Mouse (Mus musculus) ovary, postnatal 14 days (tissue): ENCODE results near the gene Mogat1.
"Not testable (repeated sequence)": the region's sequence is repeated elsewhere in the genome, so short reads cannot be mapped to it uniquely, and the experiment has no call there.

Experiments
- DNase-seq: peaks from one replicate; pipeline ENCODE4 v3.0.0; 2022; ENCODE audit warnings: low spot score

Gene Mogat1

GRCm38 (mm10) chr1:78510862-78511261 is at the start of gene Mogat1:
TSS of gene Mogat1 (plus strand) at chr1:78510991.
- DNase-seq = no peak

- DNase-seq = no peak
Observed at GRCm38 (mm10) chr1:78472441-78472840, 38.4 kb upstream of the Mogat1 start.

DNA sequence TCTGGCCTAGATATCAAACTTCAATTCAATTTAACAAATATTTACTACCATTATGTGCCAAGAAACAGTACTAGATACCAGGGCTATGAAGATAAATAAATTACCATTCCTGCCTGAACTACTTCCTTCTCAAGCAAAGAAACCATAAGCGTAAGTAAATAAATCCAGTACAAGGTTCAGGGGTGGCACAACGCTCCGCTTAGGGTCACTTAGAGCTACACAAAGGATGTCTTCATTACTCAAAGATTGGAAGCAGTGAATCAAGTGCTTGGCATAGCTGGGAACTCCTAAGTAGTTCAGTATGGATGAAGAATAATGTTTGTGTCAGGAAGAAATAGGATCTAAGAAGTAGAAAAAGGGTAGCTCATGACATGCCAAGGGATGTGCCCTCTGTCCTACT is 27.4 kb upstream of the Mogat1 start:
- no peak for DNase-seq

DNA sequence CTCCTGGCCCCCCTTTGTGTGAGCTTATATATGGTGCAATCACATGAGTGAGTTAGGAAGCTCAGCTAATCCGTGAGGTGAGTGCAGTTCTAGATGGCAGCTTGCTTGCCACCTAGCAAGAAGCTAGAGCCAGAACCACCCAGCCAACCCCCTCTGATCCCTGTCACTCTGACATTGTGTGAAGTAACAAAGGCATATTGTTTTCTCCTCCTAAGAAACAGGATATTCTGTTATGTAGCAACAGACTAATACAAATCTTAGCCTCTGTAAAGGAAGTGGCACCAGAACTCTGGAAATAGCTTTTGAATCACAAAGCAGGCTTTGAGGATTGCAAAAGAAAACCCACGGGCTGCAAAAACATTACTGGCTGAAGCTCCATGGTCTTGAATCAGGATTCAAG is 26.4 kb upstream of the Mogat1 start:
- no peak for DNase-seq

GRCm38 (mm10) chr1:78488427-78488751 is 22.4 kb upstream of the Mogat1 start:
- no peak for DNase-seq

GRCm38 (mm10) chr1:78488752-78489492 is 21.9 kb upstream of the Mogat1 start, which contains the start of gene Farsb:
TSS of gene Farsb (minus strand) at chr1:78488897.
- peak; percentile 90 for DNase-seq

DNA sequence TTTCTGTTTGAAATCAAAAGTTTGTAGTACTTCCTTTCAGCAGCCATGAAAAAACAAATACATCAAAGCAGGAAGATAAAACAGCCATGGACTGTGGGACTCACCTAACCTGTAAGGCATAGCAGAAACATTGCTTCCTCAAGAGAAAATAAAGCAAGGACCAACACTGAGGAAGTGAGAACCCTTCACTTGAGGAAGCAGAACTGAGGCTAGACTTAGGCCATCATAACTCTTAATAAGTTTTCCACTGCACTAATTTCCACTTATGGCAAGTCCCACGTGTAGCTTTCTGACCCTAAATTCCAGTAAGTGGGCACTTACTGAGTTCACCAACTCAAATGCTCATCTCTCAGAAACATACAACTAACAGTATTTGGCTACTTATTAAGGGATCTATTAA is 20.6 kb upstream of the Mogat1 start:
- no peak for DNase-seq

DNA sequence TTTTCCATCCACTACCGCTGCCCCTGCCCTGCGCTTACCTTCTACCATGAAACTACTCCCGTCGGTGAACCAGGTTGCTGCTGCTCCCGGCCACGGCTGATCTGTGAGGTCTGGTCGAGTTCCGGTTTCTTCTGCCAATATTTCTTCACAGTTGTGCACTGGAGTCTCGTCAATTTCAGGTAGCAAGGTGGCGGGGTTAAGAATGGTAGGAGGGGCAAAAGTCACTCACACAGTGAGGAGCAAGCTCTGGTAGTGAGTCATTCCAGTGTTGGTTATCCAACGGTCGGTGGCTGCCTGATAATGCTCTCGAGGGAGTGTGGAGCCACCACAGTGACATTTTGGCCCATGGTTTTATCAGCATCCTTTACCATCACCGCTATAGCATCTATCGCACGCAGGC is 9.8 kb upstream of the Mogat1 start:
- no peak for DNase-seq

DNA sequence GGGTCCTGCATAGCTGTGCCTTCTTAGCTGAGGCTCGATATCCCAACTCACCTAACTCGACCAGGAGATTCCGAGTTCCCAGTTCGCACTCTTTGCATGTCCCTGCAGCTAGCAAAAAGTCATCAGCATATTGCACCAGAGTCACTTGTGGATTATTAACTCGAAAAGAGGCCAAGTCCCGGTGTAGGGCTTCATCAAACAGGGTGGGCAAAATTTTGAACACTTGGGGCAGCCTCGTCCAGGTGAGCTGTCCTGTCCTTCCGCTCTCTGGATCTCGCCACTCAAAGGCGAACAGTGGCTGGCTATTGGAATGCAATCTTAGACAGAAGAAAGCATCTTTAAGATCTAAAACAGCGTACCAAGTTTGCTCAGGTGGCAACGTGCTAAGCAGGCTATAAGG is 8.9 kb upstream of the Mogat1 start:
- not testable (repeated sequence) for DNase-seq

GRCm38 (mm10) chr1:78502527-78502926 is 8.3 kb upstream of the Mogat1 start:
- DNase-seq = no peak

DNA sequence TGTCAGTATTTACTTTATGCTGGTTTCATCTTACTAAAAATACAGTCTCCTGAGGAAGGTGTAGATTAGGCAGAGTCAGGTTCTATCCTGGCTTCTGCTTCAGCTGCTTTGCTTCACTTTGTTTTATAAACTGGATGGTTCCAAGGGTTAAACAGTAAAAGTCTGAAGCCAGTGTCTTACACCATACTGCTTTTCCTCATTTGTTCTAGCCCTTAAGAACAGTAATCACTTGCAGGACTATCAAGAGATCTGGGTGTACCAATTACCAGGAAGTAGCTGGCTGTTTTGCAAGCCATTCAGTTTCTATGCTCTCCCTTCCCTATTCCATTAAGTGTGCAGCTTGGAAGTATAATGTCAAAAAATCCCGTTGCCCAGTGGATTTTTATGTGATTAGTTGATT is 3.7 kb upstream of the Mogat1 start:
- no peak for DNase-seq

DNA sequence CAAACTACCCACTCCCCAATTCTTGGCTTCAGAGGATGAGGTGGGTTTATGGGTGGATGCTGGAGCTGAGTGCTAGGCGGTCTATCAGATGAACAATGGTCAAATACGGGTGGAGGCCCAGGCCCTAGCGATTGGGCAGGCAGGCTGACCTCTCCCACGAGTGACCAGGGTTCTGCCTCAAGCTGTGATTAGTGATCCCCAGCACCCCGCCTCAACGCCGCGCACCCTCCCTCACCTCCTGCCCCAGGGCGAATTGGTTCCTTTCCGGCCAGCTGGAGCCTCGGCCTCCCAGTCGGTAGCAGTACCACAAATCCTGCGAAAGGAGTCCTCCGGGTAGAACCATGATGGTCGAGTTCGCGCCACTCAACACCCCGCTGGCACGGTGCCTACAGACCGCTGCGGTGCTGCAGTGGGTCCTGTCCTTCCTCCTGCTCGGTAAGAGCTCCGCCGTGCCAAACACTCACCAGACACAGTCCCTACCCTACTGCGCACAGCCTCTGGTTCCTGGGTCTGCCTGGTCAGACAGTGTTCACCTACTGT is 900 bp downstream of the Mogat1 start, which contains the start of gene BC035947:
TSS of gene BC035947 (minus strand) at position 538 of the 540 bp plus-strand sequence.
- peak; percentile 25 for DNase-seq

GRCm38 (mm10) chr1:78512756-78513155 is 2.0 kb downstream of the Mogat1 start:
- DNase-seq = no peak

DNA sequence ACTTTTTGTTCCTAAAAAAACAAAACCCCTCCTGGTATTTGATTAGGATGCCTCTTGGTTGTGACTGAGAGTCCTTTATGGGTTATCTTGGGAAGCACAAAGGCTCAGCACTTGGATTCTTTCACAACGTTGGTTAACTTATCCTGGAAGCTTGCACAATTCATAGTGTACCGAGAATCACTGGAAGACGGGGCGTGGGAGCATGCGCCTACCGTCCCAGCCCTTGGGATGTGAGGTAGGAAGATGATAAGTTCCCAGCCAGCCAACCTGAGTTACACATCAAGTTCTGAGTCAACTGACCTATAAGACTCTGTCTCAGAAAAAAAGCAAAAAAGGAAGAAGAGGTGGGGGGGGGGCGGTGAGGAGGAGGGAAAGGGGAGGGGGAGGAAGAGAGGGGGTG is 8.1 kb downstream of the Mogat1 start:
- no peak for DNase-seq

DNA sequence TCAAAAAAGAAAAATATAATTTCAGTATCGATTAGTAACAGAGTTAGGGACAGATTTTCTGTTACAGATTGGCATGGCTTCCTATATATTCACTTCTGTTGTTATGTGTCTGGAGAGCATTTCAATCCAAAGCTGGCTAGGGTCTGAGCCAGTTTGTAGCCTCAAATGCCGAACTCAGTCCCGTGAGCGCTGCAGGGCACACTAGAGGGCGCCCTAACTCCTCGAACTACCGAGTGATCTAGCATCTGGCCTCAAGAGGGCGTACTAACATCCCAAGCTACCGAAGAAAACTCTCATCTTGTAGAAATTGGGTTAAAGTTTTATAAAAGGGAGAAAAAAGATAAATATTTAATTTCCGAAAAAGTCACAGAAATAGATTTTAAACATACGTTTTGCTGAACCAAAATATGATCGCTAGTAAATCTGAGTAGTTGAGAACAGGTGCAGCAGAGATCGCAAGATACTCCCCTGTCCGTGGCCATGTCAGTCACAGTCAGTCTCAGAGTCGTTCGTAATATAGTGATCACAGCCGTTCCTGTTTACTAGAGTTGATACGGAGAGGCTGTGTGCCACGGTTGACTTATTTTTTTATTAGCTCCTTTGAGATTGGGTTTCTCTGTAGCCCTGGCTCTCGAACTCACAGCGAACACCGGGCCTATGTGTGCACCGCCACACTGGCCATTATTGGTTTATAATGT is 14.5 kb downstream of the Mogat1 start:
- DNase-seq = peak; percentile 48

- DNase-seq = no peak
Observed at GRCm38 (mm10) chr1:78528356-78528755, 17.6 kb downstream of the Mogat1 start.

DNA sequence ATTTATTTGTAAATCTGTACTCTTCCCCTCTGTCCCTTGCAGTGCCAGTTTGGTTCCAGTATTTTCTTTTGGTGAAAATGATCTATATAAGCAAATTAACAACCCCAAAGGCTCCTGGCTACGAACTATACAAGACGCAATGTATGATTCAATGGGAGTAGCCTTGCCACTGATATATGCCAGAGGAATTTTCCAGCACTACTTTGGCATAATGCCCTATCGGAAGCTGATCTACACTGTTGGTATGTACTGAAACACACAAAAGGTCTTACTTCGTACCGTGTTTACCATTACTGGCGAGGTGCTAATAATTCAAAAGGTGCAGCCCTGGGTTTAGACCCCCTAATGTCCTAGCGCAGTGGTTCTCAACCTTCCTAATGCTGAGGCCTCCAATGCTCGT is 18.2 kb downstream of the Mogat1 start:
- DNase-seq = no peak

- DNase-seq = no peak
Observed at GRCm38 (mm10) chr1:78530500-78531215, 19.9 kb downstream of the Mogat1 start.

DNA sequence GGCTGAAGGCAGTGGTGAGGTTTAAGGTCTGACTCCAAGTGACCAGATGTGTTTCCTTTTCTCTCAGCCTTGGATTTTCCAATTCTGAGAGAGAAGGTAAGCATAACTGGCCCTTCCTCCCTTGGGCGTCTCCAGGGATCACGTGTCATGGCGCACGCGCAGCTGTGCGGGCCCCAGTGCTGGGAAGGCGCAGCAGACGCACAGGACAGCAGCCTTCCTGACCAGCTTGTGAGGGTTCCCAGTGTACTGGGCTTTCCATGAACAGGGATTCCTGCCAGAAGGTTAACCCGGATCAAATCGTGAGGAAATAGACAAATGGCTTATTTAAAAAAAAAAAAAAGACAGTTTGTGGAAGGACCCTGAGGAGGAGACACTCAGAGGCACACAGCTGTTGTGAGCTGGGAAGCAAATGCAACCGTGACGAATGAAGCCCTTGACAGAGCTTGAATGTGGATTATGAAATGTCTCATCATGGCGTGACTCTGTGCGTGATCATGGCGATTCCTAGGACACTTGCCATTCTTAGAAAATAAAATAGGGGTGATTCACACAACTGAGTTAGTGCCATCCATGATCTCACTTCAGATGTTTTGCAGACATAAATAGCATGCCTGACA is 21.5 kb downstream of the Mogat1 start:
- no peak for DNase-seq

DNA sequence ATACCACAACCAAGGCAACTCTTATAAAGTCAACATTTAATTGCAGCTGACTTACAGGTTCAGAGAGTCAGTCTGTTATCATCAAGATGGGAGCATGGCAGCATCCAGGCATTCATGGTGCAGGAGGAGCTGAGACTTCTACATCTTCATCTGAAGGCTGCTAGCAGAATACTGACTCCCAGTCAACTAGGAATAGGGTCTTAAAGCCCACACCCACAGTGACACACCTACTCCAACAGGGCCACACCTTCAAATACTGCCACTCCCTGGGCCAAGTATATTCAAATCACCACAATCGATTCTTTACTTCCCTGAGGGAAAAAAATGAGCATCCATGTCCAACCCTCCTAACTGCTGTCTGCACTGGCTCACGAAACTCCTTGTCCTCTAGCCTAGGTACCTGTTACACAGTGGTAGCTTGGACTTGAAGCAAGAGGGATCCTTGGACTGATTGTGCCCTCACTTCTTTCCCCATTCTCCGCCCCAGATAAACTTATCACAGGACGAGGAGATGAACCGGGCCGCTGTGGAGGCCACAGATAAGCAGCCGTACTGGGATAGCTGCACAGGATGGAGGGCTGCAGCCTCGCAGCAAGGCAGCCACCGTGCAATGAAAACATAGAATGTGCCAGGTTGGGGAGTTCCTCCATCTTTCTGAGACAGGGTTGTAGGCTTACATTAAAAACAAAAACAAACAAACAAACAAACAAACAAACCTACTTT is 23.8 kb downstream of the Mogat1 start:
- no peak for DNase-seq

- DNase-seq = peak; percentile 77
Observed at GRCm38 (mm10) chr1:78536310-78537164, 25.7 kb downstream of the Mogat1 start.
